8 mouse cellular contexts compared by ENCODE assay signal in the genomic region with DNA sequence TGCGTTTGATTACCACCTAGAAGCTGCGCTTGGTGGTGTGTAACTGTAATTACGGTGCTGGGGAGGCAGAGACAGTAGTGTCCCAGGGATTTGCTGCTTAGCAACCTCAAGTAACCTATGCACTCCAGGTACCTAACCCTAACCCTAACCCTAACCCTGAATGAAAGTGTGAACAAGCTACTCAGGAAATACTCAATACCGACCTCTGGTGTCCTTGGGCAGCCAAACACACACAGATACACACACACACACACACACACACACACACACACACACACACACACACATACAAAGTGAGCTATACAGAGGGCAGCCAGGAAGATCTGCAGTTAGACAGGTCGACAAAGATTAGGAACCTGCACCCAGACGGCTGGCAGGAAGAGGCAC. TPM values are rescaled to one million over a fixed set of nuclear protein-coding genes. Genes with fewer than 3 reads are reported as not detected.
DNase-seq lines count a peak whose midpoint lies in the region; ATAC-seq and TF ChIP-seq lines count a peak whose summit lies in the region.

No protein-coding gene starts in this region.

- WGBS in kidney, embryonic 14.5 days: 47% methylated on average over 6 of the region's 6 CpGs
- WGBS in hindbrain, embryonic 16.5 days: 45% methylated on average over 6 of the region's 6 CpGs
- 54% methylated on average over 6 of the region's 6 CpGs for WGBS in midbrain, embryonic 16.5 days

- no peak for TF ChIP-seq POLR2A in bone marrow macrophage, adult 2 months (IDR thresholded peaks at IDR 0.05; ENCODE audit: borderline replicate concordance, low read depth, low read length)

- peak overlapping the region; percentile 89 for H3K4me2 ChIP-seq in kidney, embryonic 14.5 days (replicated peaks; ENCODE audit: low read depth, low read length)
- peak overlapping the region; percentile 74 for H3K4me2 ChIP-seq in hindbrain, embryonic 16.5 days (ENCODE audit: low read length)
- peak overlapping the region; percentile 84 for H3K4me2 ChIP-seq in midbrain, embryonic 16.5 days (ENCODE audit: low read length)

- H3K27ac ChIP-seq in kidney, embryonic 14.5 days (ENCODE audit: low read depth, low read length): peak overlapping the region; percentile 90; the same call in 1 of the 2 replicates
- H3K27ac ChIP-seq in bone marrow macrophage, adult 2 months (ENCODE audit: insufficient read depth, low read depth, low read length): peak overlapping the region; percentile 51; the same call in 1 of the 2 replicates
- H3K27ac ChIP-seq in hindbrain, embryonic 16.5 days (ENCODE audit: low read depth, low read length): peak overlapping the region; percentile 93
- peak overlapping the region; percentile 92 for H3K27ac ChIP-seq in midbrain, embryonic 16.5 days (ENCODE audit: low read length)

- H3K4me1 ChIP-seq in kidney, embryonic 14.5 days (ENCODE audit: control insufficient read depth, insufficient read depth, low read length): peaks cover 13% of the 10 kb centered on the region
- peaks cover 6% of the 10 kb centered on the region for H3K4me1 ChIP-seq in bone marrow macrophage, adult 2 months (ENCODE audit: control insufficient read depth, insufficient read depth, low read length)
- H3K4me1 ChIP-seq in hindbrain, embryonic 16.5 days (ENCODE audit: control insufficient read depth, insufficient read depth, low read depth, low read length): peaks cover 17% of the 10 kb centered on the region
- H3K4me1 ChIP-seq in midbrain, embryonic 16.5 days (ENCODE audit: control insufficient read depth, insufficient read depth, low read length): peaks cover 31% of the 10 kb centered on the region

- H3K9ac ChIP-seq in kidney, embryonic 14.5 days (ENCODE audit: low read depth, low read length): peak overlapping the region; percentile 91
- H3K9ac ChIP-seq in hindbrain, embryonic 16.5 days (ENCODE audit: low read depth, low read length): peak overlapping the region; percentile 90
- peak overlapping the region; percentile 99 for H3K9ac ChIP-seq in midbrain, embryonic 16.5 days (ENCODE audit: low read depth, low read length)

- 0 out of 2 replicates have a peak, but pooled peaks have one; percentile 14 for ATAC-seq in kidney, embryonic 14.5 days (ENCODE audit: low FRiP score, low TSS enrichment)
- peak; percentile 1 for ATAC-seq in hindbrain, embryonic 16.5 days
- peak; percentile 37 for ATAC-seq in midbrain, embryonic 16.5 days

- H3K9me3 ChIP-seq in kidney, embryonic 14.5 days (ENCODE audit: control insufficient read depth, low read length): no peaks in the 10 kb centered on the region
- no peaks in the 10 kb centered on the region for H3K9me3 ChIP-seq in hindbrain, embryonic 16.5 days (ENCODE audit: control insufficient read depth, low read length)
- no peaks in the 10 kb centered on the region for H3K9me3 ChIP-seq in midbrain, embryonic 16.5 days (replicated peaks; ENCODE audit: control insufficient read depth, low read length, poor library complexity, severe bottlenecking)

- peaks cover 55% of the 10 kb centered on the region for H3K36me3 ChIP-seq in kidney, embryonic 14.5 days (ENCODE audit: control insufficient read depth, insufficient read depth, low read length)
- H3K36me3 ChIP-seq in hindbrain, embryonic 16.5 days (ENCODE audit: control insufficient read depth, insufficient read depth, low read length): peaks cover 23% of the 10 kb centered on the region
- H3K36me3 ChIP-seq in midbrain, embryonic 16.5 days (ENCODE audit: control insufficient read depth, insufficient read depth, low read length): peaks cover 37% of the 10 kb centered on the region

- no peaks in the 10 kb centered on the region for H3K27me3 ChIP-seq in kidney, embryonic 14.5 days (ENCODE audit: control insufficient read depth, insufficient read depth, low read length)
- H3K27me3 ChIP-seq in hindbrain, embryonic 16.5 days (replicated peaks; ENCODE audit: control insufficient read depth, insufficient read depth, low read length): no peaks in the 10 kb centered on the region
- no peaks in the 10 kb centered on the region for H3K27me3 ChIP-seq in midbrain, embryonic 16.5 days (ENCODE audit: control insufficient read depth, insufficient read depth, low read depth, low read length)

- DNase-seq in kidney, postnatal 4 days: no peak
- DNase-seq in layer of hippocampus, adult 9-10 months (ENCODE audit: low spot score): no peak
- no peak for DNase-seq in cerebellum, adult 18-20 months
- no peak for DNase-seq in ovary, postnatal 14 days (ENCODE audit: low spot score)

- no peak for TF ChIP-seq CTCF in bone marrow macrophage, adult 2 months (IDR thresholded peaks at IDR 0.05; ENCODE audit: low read depth, low read length)

- H3K4me3 ChIP-seq in kidney, embryonic 14.5 days (ENCODE audit: low read length): peak overlapping the region; percentile 94
- peak overlapping the region; percentile 98 for H3K4me3 ChIP-seq in bone marrow macrophage, adult 2 months (ENCODE audit: insufficient read depth, low read length)
- H3K4me3 ChIP-seq in hindbrain, embryonic 16.5 days (ENCODE audit: low read length): peak overlapping the region; percentile 86
- H3K4me3 ChIP-seq in midbrain, embryonic 16.5 days (ENCODE audit: low read depth, low read length): peak overlapping the region; percentile 90

RNA-seq across cellular contexts. Expression of gene Ogfr, which starts 0.3 kb away (rescaled TPM):
- 82.4 and 83.1 TPM in 2 replicates for polyA plus RNA-seq in kidney, embryonic 14.5 days (2014; fragmentation: Nextera tagmentation; extraction: Ambion mirVana)
- polyA plus RNA-seq in bone marrow macrophage, adult 2 months (2012; ENCODE audit: insufficient read depth, insufficient read length, missing spikeins): 75.4 and 76.8 TPM in 2 replicates
- polyA plus RNA-seq in hindbrain, embryonic 16.5 days (2015; fragmentation: Nextera tagmentation; extraction: Ambion mirVana): 82.2 and 83.4 TPM in 2 replicates
- 81.2 and 85.8 TPM in 2 replicates for polyA plus RNA-seq in midbrain, embryonic 16.5 days (2015; fragmentation: Nextera tagmentation; extraction: Ambion mirVana)

RNA-seq across cellular contexts. Expression of gene Mrgbp, which starts 7.6 kb away (rescaled TPM):
- polyA plus RNA-seq in kidney, embryonic 14.5 days (2014; fragmentation: Nextera tagmentation; extraction: Ambion mirVana): 52.4 and 53.9 TPM in 2 replicates
- polyA plus RNA-seq in bone marrow macrophage, adult 2 months (2012; ENCODE audit: insufficient read depth, insufficient read length, missing spikeins): 13.8 and 15.0 TPM in 2 replicates
- polyA plus RNA-seq in hindbrain, embryonic 16.5 days (2015; fragmentation: Nextera tagmentation; extraction: Ambion mirVana): 36.8 and 38.1 TPM in 2 replicates
- 40.2 and 44.8 TPM in 2 replicates for polyA plus RNA-seq in midbrain, embryonic 16.5 days (2015; fragmentation: Nextera tagmentation; extraction: Ambion mirVana)

RNA-seq across cellular contexts. Expression of gene Col9a3, which starts 8.9 kb away (rescaled TPM):
- 4.4 and 6.4 TPM in 2 replicates for polyA plus RNA-seq in kidney, embryonic 14.5 days (2014; fragmentation: Nextera tagmentation; extraction: Ambion mirVana)
- 0.28 and 1.8 TPM in 2 replicates for polyA plus RNA-seq in bone marrow macrophage, adult 2 months (2012; ENCODE audit: insufficient read depth, insufficient read length, missing spikeins)
- polyA plus RNA-seq in hindbrain, embryonic 16.5 days (2015; fragmentation: Nextera tagmentation; extraction: Ambion mirVana): 92.8 and 93.2 TPM in 2 replicates
- 40.4 and 43.2 TPM in 2 replicates for polyA plus RNA-seq in midbrain, embryonic 16.5 days (2015; fragmentation: Nextera tagmentation; extraction: Ambion mirVana)

RNA-seq across cellular contexts. Expression of gene Tcfl5, which starts 53.8 kb away (rescaled TPM):
- polyA plus RNA-seq in kidney, embryonic 14.5 days (2014; fragmentation: Nextera tagmentation; extraction: Ambion mirVana): 0.22 and 0.40 TPM in 2 replicates
- not detected in 2 replicates for polyA plus RNA-seq in bone marrow macrophage, adult 2 months (2012; ENCODE audit: insufficient read depth, insufficient read length, missing spikeins)
- polyA plus RNA-seq in hindbrain, embryonic 16.5 days (2015; fragmentation: Nextera tagmentation; extraction: Ambion mirVana): 0.31 and 0.50 TPM in 2 replicates
- 0.42 and 0.55 TPM in 2 replicates for polyA plus RNA-seq in midbrain, embryonic 16.5 days (2015; fragmentation: Nextera tagmentation; extraction: Ambion mirVana)
